Mouse (Mus musculus) ES-E14 (cell line): ENCODE results near the gene Rasl11b. TPM values are rescaled to one million over a fixed set of nuclear protein-coding genes. Genes with fewer than 3 reads are reported as not detected.

Experiments
- DNase-seq: peaks from one replicate; pipeline ENCODE4 v3.0.0-alpha.2; 2013; ENCODE audit warnings: low read depth, low spot score
- H3K27ac ChIP-seq: 2 replicates; pipeline ENCODE4 v1.5.1; 2012; ENCODE audit warnings: low read depth, mild to moderate bottlenecking, low read length, moderate library complexity, mixed read lengths; ENCODE audit not compliant: poor library complexity, insufficient read depth, severe bottlenecking
- H3K36me3 ChIP-seq: 2 replicates; pipeline ENCODE4 v1.6.1; 2012; ENCODE audit warnings: mild to moderate bottlenecking, low read length, moderate library complexity, mixed read lengths; ENCODE audit not compliant: control insufficient read depth, poor library complexity, insufficient read depth, severe bottlenecking
- H3K4me1 ChIP-seq, 2 experiments: fragments of 150-350 bp in 1 of 2; sonication (generic) in 1 of 2; 2 replicates each; pipeline ENCODE4 v1.6.1; 2012; ENCODE audit warnings: low read length in 2 of 2, mild to moderate bottlenecking in 1 of 2, mixed read lengths in 1 of 2; ENCODE audit not compliant: control insufficient read depth in 2 of 2, insufficient read depth in 2 of 2, poor library complexity in 1 of 2
- H3K4me3 ChIP-seq, 2 experiments: fragments of 150-350 bp in 1 of 2; sonication (generic) in 1 of 2; 2 replicates each; pipeline ENCODE4 v1.5.1; 2012; ENCODE audit warnings: low read length in 2 of 2, low read depth in 1 of 2, mild to moderate bottlenecking in 1 of 2, mixed read lengths in 1 of 2; ENCODE audit not compliant: insufficient read depth in 1 of 2, poor library complexity in 1 of 2, severe bottlenecking in 1 of 2
- H3K9ac ChIP-seq: 2 replicates; pipeline ENCODE4 v1.6.1; 2012; ENCODE audit warnings: low read depth, mild to moderate bottlenecking, low read length, mixed read lengths; ENCODE audit not compliant: poor library complexity, insufficient read depth, severe bottlenecking
- H3K9me3 ChIP-seq: fragments of 150-350 bp; sonication (generic); 2 replicates; pipeline ENCODE4 v1.6.1; 2012; ENCODE audit warnings: low read depth, mild to moderate bottlenecking, low read length; ENCODE audit not compliant: control insufficient read depth, insufficient read depth
- CHD2 ChIP-seq: IDR thresholded peaks from 2 replicates; pipeline ENCODE4 v1.6.1; 2014; ENCODE audit warnings: mild to moderate bottlenecking, low read depth, low read length, inconsistent platforms
- HCFC1 ChIP-seq: IDR thresholded peaks from 2 replicates; pipeline ENCODE4 v1.6.1; 2012; ENCODE audit warnings: low read length, inconsistent platforms, borderline replicate concordance; ENCODE audit not compliant: insufficient read depth
- MAFK ChIP-seq: IDR thresholded peaks from 2 replicates; pipeline ENCODE4 v1.6.1; 2014; ENCODE audit warnings: mild to moderate bottlenecking, low read depth, low read length, inconsistent platforms; ENCODE audit not compliant: insufficient read depth
- ZC3H11A ChIP-seq: IDR thresholded peaks from 2 replicates; pipeline ENCODE4 v1.6.1; 2012; ENCODE audit warnings: low read depth, mild to moderate bottlenecking, inconsistent platforms, low read length, borderline replicate concordance
- ZNF384 ChIP-seq: IDR thresholded peaks from 2 replicates; pipeline ENCODE4 v1.6.1; 2012; ENCODE audit warnings: low read depth, low read length, inconsistent platforms
- in situ Hi-C, 2 experiments: fragments of 600-800 bp; cut with MboI; formaldehyde crosslinking; loops; one replicate each; pipeline ENCODE4 v1.15.1; 2025; ENCODE audit warnings: low sequenced_read_pairs in 2 of 2, inconsistent platforms in 1 of 2; ENCODE audit not compliant: unreplicated experiment in 2 of 2
- total RNA-seq: library from RNA; depleted of rRNA; stranded (reverse); fragments of 300-350 nt; gene quantifications from 2 replicates; pipeline ENCODE4 v1.2.3, GENCODE M21; 2012

Gene Rasl11b
- total RNA-seq, 1 experiment = 6.8 TPM

DNA sequence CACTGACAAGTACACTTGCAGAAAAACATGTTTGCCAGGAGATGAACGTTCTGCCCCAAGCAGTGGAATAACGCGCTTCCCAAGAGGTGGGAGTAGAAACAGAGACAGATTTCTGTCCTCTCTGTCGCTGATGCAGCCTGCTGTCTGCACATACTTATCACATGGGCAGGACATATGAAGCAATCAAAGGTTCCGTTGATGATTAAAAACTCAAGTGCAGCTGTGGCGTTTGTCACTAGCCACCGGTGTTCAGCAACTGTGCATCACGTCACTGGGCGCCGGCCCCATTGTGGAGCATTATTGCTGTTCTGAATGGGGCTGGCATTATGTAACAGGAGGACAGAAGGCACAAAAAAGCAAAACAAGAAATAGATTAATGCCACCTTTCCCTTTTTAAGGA lies 12.0 kb upstream of the Rasl11b start:
- H3K9me3 ChIP-seq = no peaks in the 10 kb centered on the region
- in situ Hi-C loops = no loop called here
- H3K9ac ChIP-seq = no peak overlapping the region
- no peak overlapping the region for H3K27ac ChIP-seq
- DNase-seq = no peak
- H3K36me3 ChIP-seq = no peaks in the 10 kb centered on the region
- peaks cover 0 to 4% of the 10 kb centered on the region in 2 experiments; a peak in 1 of 4 replicates for H3K4me1 ChIP-seq
- TF ChIP-seq CHD2 (no peak), ZNF384 (no peak), ZC3H11A (no peak), MAFK (no peak), HCFC1 (no peak)
- H3K4me3 ChIP-seq = no peak overlapping the region

DNA sequence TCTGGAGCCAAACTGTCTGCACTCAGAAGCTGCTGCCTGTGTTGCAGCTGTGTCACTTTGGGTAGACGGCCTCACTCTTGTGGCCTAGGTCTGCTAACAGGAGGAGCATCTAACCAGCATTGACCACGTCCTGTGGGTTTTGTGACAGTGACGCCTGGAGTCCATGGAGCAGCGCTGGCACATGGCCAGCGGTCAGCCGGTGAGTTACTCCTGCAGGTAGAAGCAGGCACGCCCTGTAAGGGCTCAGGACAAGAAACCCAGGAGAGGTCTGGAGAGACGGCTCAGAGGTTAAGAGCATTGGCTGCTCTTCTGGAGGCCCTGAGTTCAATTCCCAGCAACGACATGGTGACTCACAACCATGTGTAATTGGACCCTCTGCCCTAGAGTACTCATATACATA lies 10.5 kb upstream of the Rasl11b start:
- Histone ChIP-seq H3K27ac (no peak overlapping the region), H3K9ac (no peak overlapping the region), H3K4me1 (no peaks in the 10 kb centered on the region; a peak in 1 of 4 replicates), H3K36me3 (no peaks in the 10 kb centered on the region), H3K9me3 (no peaks in the 10 kb centered on the region), H3K4me3 (no peak overlapping the region)
- in situ Hi-C loops = no loop called here
- DNase-seq = no peak
- no peak for TF ChIP-seq CHD2
- TF ChIP-seq HCFC1 = no peak
- TF ChIP-seq ZC3H11A = no peak
- no peak for TF ChIP-seq ZNF384
- TF ChIP-seq MAFK = no peak

DNA sequence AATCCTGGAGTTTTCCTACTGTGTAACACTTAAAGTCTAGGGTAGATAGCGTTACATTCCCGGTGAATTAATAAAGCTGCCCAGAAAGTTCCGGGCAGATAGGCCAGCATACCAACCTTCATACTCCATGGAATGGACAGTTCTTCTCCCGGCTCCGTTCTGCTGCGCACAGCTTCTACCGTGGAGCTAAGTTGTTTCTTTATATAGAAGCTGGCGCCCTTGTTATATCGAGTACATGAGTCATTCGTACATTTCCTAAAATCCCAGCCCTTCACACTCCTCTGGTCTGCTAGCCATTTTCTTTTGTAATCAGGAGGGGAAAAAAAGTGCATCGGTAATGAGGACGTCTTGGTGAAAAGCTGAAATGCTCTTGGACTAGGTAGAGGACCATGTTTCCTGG lies 7.0 kb upstream of the Rasl11b start:
- Histone ChIP-seq H3K9me3 (no peaks in the 10 kb centered on the region), H3K4me3 (no peak overlapping the region), H3K9ac (no peak overlapping the region), H3K27ac (no peak overlapping the region), H3K36me3 (no peaks in the 10 kb centered on the region), H3K4me1 (no peaks in the 10 kb centered on the region; a peak in 2 of 4 replicates)
- TF ChIP-seq HCFC1 (no peak), ZNF384 (no peak), MAFK (no peak), CHD2 (no peak), ZC3H11A (no peak)
- in situ Hi-C loops = no loop called here
- no peak for DNase-seq

DNA sequence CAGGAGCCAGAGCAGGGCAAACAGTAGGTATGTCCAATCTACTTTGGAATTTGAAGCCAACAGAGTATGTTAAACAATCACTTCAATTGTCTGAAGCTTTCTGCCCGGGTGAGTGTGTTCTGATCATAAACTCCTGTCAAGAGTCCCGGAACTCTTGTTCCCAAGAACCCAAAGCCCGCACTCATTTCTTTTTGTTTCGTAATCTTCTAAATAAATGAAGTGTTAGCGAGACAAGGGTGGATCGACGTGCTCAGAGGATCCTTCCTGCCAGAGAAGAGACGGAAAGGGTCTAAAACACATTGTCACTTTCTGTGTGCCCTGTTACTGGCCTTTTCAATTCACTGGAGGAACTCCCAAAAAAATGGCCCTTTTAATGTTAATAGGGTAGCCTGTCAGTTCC lies 6.2 kb upstream of the Rasl11b start:
- Histone ChIP-seq H3K36me3 (no peaks in the 10 kb centered on the region), H3K4me1 (no peaks in the 10 kb centered on the region; a peak in 2 of 4 replicates), H3K9me3 (no peaks in the 10 kb centered on the region), H3K9ac (no peak overlapping the region), H3K27ac (no peak overlapping the region), H3K4me3 (no peak overlapping the region)
- TF ChIP-seq HCFC1 (no peak), MAFK (no peak), ZC3H11A (no peak), ZNF384 (no peak), CHD2 (no peak)
- DNase-seq = no peak
- in situ Hi-C loops = no loop called here

DNA sequence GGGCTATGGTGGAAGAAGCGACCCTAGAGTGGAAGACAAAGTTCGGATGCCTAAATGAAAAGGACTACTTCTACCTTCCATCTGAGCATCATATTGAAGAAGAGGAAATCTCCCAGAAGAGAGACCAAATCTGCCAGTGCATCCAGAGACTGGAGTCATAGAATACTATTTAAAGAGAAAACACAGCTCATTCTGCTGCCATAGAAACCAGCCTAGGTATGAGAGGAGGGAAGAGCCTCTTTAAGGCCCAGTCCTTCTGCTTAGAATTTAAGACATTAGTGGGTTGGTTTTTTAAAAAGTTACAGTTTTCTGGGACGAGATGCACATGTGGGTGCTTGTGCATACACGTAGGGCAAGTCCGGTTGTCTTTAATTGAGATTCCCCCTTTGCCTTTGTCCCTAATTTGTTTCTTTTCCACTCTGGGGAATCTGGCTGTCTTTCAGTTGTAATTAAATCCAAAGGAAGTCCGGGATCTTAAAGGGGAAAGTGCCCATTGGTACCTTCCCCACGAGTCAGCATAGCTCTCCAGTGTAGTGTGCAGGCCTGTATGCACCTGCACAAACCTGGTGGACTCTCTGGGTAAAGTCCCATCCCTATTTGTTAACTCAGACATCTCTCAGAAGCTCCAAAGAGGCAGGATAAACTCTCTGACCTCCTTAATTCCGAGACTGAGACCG lies 5.5 kb upstream of the Rasl11b start:
- DNase-seq = no peak
- H3K4me1 ChIP-seq = peaks cover 0 to 2% of the 10 kb centered on the region in 2 experiments; a peak in 2 of 4 replicates

More for the DNA sequence above, 5.5 kb upstream of the Rasl11b start:
- H3K9me3 ChIP-seq = no peaks in the 10 kb centered on the region
- TF ChIP-seq ZC3H11A (no peak), MAFK (no peak), CHD2 (no peak), ZNF384 (no peak), HCFC1 (no peak)
- no peak overlapping the region for H3K9ac ChIP-seq
- no peaks in the 10 kb centered on the region for H3K36me3 ChIP-seq
- no peak overlapping the region for H3K27ac ChIP-seq
- in situ Hi-C loops = no loop called here
- H3K4me3 ChIP-seq = no peak overlapping the region
